Mouse (Mus musculus): ENCODE data around the gene Cldn6. TPM values are rescaled to one million over a fixed set of nuclear protein-coding genes. Genes with fewer than 3 reads are reported as not detected.

Cldn6 gene
- total and polyA plus RNA-seq, 3 experiments: not detected

DNA sequence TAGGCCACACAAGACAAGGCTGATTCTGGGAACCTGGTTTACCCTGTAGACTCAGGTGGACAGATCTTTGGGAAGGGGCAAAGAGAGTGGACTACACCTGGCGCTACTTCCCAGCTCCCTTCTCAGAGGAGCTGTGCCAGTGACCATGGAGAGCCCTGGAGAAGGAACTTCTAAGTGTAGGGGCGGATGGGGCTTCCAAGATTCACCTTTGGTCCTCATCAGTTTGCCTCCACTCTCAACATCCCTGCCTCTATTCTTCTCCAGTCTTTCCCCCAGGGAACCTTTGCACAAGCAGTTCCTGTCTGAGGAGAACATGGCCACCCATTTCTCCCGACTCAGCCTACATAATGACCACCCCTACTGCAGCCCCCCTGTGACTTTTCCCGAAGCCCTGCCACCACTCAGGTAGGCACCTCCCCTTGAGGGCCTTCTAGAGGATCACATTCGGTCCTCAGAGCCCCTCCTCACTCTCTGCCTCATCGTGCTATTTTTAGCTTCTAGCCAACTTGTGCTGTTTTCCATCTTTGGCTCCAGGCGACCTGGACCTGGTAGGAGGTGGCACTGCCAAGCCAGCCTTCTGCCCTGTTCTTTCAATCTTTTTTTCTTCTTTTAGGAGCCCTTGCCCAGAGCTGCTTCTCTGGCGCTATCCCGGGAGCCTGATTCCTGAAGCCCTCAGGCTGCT is 4.6 kb upstream of the Cldn6 start:
- in situ Hi-C loops (cut with MboI; ENCODE audit: low pct_ligation_motif_present, low pct_unique_long_range_greater_than_20kb, low sequenced_read_pairs) (loop anchor here (10.0 kb wide), 1 partner anchor 50 kb away; the partner anchor contains the start of genes 1520401A03Rik and Pkmyt1), dilution Hi-C loops (cut with MboI; ENCODE audit: extremely low pct_ligation_motif_present, extremely low pct_unique_long_range_greater_than_20kb, low sequenced_read_pairs) (no loop called here)
- H3K27me3 ChIP-seq (replicated peaks): peaks cover 26% of the 10 kb centered on the region
- TF ChIP-seq USF1 (IDR thresholded peaks at IDR 0.05; ENCODE audit: low read depth, low read length): no peak
- peaks cover 15 to 53% of the 10 kb centered on the region in 2 experiments for H3K4me1 ChIP-seq (ENCODE audit: control insufficient read depth in 1 of 2, insufficient read depth in 2 of 2)
- no peaks in the 10 kb centered on the region for H3K9me3 ChIP-seq (replicated peaks; ENCODE audit: low read length)
- H3K27ac ChIP-seq (ENCODE audit: insufficient read depth, low read depth): no peak overlapping the region
- peak overlapping the region; percentile 55 for H3K4me2 ChIP-seq (ENCODE audit: insufficient read depth, low read depth, poor library complexity, severe bottlenecking)
- peak overlapping the region; percentile 10; the same call in 1 of the 2 replicates for H3K9ac ChIP-seq (ENCODE audit: insufficient read depth, low read depth)
- peak overlapping the region; percentile 58 to 62 (median 59) for H3K4me3 ChIP-seq (replicated peaks in 1 of 3; ENCODE audit: low read depth in 2 of 3, low read length in 2 of 3, poor library complexity in 1 of 3)
- no peak for DNase-seq (ENCODE audit: extremely low read depth)
- no peaks in the 10 kb centered on the region for H3K79me2 ChIP-seq (replicated peaks; ENCODE audit: control insufficient read depth, extremely low read depth, insufficient read depth, poor library complexity, severe bottlenecking)
- H3K36me3 ChIP-seq (replicated peaks in 1 of 2; ENCODE audit: control insufficient read depth in 1 of 2, insufficient read depth in 1 of 2, low read length in 1 of 2): peaks cover 9 to 16% of the 10 kb centered on the region in 2 experiments

DNA sequence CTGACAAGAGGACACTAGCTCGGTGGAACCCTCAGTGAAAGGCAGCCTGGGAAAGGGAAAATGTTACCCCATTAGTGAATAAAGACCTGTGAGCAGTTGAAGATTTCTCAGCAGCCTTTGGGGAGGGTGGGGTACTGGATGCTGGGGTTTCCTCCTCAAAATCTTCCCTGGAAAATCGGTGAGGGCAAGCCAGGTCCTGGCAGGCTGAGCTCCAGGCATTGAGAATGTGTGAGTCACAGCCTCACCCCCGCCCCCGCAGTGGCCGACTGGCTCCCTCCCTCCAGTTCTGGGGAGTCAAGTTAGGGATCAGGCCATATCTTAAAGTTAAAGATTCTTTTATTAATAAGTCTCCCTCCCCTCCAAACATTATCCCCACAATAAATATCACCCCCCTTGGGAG is 3.9 kb upstream of the Cldn6 start:
- Histone ChIP-seq H3K36me3 (replicated peaks in 1 of 2; ENCODE audit: control insufficient read depth in 1 of 2, insufficient read depth in 1 of 2, low read length in 1 of 2) (peaks cover 3 to 9% of the 10 kb centered on the region in 2 experiments), H3K4me3 (replicated peaks in 1 of 3; ENCODE audit: low read depth in 2 of 3, low read length in 2 of 3, poor library complexity in 1 of 3) (no peak overlapping the region), H3K9ac (ENCODE audit: insufficient read depth, low read depth) (no peak overlapping the region), H3K4me1 (ENCODE audit: control insufficient read depth in 1 of 2, insufficient read depth in 2 of 2) (peaks cover 13 to 53% of the 10 kb centered on the region in 2 experiments), H3K79me2 (replicated peaks; ENCODE audit: control insufficient read depth, extremely low read depth, insufficient read depth, poor library complexity, severe bottlenecking) (no peaks in the 10 kb centered on the region), H3K27ac (ENCODE audit: insufficient read depth, low read depth) (no peak overlapping the region), H3K27me3 (replicated peaks) (peaks cover 33% of the 10 kb centered on the region), H3K9me3 (replicated peaks; ENCODE audit: low read length) (no peaks in the 10 kb centered on the region), H3K4me2 (ENCODE audit: insufficient read depth, low read depth, poor library complexity, severe bottlenecking) (no peak overlapping the region)
- DNase-seq (ENCODE audit: extremely low read depth): no peak
- TF ChIP-seq TBP (conservative IDR thresholded peaks at IDR 0.05; ENCODE audit: low read depth, low read length) (no peak), POLR2AphosphoS2 (IDR thresholded peaks at IDR 0.05; ENCODE audit: low read depth, low read length) (no peak), POLR2A (IDR thresholded peaks at IDR 0.05; ENCODE audit: low read depth, low read length) (no peak), SIN3A (IDR thresholded peaks at IDR 0.05; ENCODE audit: low read length) (no peak), NELFE (IDR thresholded peaks at IDR 0.05; ENCODE audit: low read depth, low read length) (no peak), MXI1 (IDR thresholded peaks at IDR 0.05; ENCODE audit: low read depth, low read length) (no peak), UBTF (IDR thresholded peaks at IDR 0.05; ENCODE audit: low read depth, low read length) (no peak), MEF2A (IDR thresholded peaks at IDR 0.05; ENCODE audit: borderline replicate concordance, low read depth, low read length) (no peak), USF2 (conservative IDR thresholded peaks at IDR 0.05; ENCODE audit: low read depth, low read length) (no peak), BHLHE40 (IDR thresholded peaks at IDR 0.05; ENCODE audit: low read depth, low read length) (no peak), MAX (IDR thresholded peaks at IDR 0.05; ENCODE audit: low read length) (no peak), TCF12 (IDR thresholded peaks at IDR 0.05; ENCODE audit: low read depth, low read length) (no peak), EP300 (IDR thresholded peaks at IDR 0.05; ENCODE audit: low read length) (no peak), KAT2A (IDR thresholded peaks at IDR 0.05; ENCODE audit: insufficient replicate concordance, low read length) (no peak), CHD2 (IDR thresholded peaks at IDR 0.05; ENCODE audit: low read length) (no peak), MYC (IDR thresholded peaks at IDR 0.05; ENCODE audit: low read depth, low read length) (no peak), NRF1 (IDR thresholded peaks at IDR 0.05; ENCODE audit: low read depth, low read length) (no peak)
- in situ Hi-C loops (cut with MboI; ENCODE audit: low pct_ligation_motif_present, low pct_unique_long_range_greater_than_20kb, low sequenced_read_pairs) (loop anchor here (10.0 kb wide), 1 partner anchor 50 kb away; the partner anchor contains the start of genes 1520401A03Rik and Pkmyt1), dilution Hi-C loops (cut with MboI; ENCODE audit: extremely low pct_ligation_motif_present, extremely low pct_unique_long_range_greater_than_20kb, low sequenced_read_pairs) (no loop called here)
